Mouse (Mus musculus): Measurements from ENCODE around the gene Adat1. TPM values are rescaled to one million over a fixed set of nuclear protein-coding genes. Genes with fewer than 3 reads are reported as not detected.

Adat1 gene
- polyA plus RNA-seq, 1 experiment from 2014 or later = 8.5 TPM

Other genes with a start within 250 kb of the Adat1 start
- gene Bcar1, start 248.5 kb downstream of the Adat1 start, polyA plus RNA-seq (2015; fragmentation: Nextera tagmentation; extraction: Ambion mirVana) = 41.5 and 42.8 TPM in 2 replicates
- gene Cfdp1, start 138.0 kb downstream of the Adat1 start, polyA plus RNA-seq (2015; fragmentation: Nextera tagmentation; extraction: Ambion mirVana) = 194 and 201 TPM in 2 replicates
- gene Tmem170, start 115.6 kb downstream of the Adat1 start, polyA plus RNA-seq (2015; fragmentation: Nextera tagmentation; extraction: Ambion mirVana) = 3.9 and 4.8 TPM in 2 replicates
- gene Chst5, start 81.9 kb downstream of the Adat1 start, polyA plus RNA-seq (2015; fragmentation: Nextera tagmentation; extraction: Ambion mirVana) = 3.4 and 3.5 TPM in 2 replicates
- 15.9 and 17.3 TPM in 2 replicates for gene Tmem231, start 58.4 kb downstream of the Adat1 start, polyA plus RNA-seq (2015; fragmentation: Nextera tagmentation; extraction: Ambion mirVana)
- 403 and 479 TPM in 2 replicates for gene Gabarapl2, start 51.6 kb downstream of the Adat1 start, polyA plus RNA-seq (2015; fragmentation: Nextera tagmentation; extraction: Ambion mirVana)
- gene Kars, start 19.0 kb upstream of the Adat1 start, polyA plus RNA-seq (2015; fragmentation: Nextera tagmentation; extraction: Ambion mirVana) = 166 and 186 TPM in 2 replicates
- gene Terf2ip, start 19.1 kb upstream of the Adat1 start, polyA plus RNA-seq (2015; fragmentation: Nextera tagmentation; extraction: Ambion mirVana) = 61.3 and 64.9 TPM in 2 replicates
- 0.45 and 0.52 TPM in 2 replicates for gene Gm6793, start 22.7 kb upstream of the Adat1 start, polyA plus RNA-seq (2015; fragmentation: Nextera tagmentation; extraction: Ambion mirVana)